Mouse (Mus musculus): ENCODE results near the gene Aldh3a1.
"Not testable (repeated sequence)": the region's sequence is repeated elsewhere in the genome, so short reads cannot be mapped to it uniquely, and the experiment has no call there.

The Aldh3a1 gene

DNA sequence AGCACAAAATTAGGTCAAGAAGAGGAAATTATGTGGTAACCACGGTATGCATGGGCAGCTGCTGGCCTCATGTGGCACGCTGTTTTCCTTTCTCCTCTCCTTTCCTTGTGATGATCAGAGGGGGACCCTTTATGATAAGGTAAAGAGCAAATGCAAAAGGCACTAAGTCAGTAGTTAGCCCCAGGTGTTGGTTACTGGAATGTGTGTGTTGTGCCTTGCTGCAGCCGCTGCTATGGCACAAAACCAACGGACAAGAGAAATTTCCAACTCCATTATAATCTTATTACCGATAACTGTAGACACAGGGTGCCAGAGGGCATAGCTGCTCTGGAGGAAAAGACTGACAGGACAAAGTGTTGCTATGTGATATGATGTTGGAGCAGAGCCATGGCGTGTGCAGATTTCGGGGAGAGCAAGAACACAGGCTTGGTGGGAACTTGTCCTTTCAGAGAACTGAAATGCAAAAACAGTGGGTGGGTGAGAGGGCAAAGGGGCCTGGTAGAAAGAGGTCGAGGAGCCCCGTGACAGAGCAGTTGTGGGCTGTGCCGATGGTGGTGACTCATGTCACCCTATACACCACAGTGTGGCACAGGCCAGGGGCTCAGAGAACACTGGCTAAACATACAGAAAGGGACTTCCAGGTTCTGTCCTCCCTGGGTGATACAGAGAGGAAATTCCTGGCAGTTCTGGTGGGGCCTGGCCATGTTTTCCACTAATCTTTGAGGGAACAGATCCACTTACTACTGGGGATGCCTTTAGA is at the start of gene Aldh3a1:
TSS of gene Aldh3a1 (plus strand) at position 51 of the 760 bp plus-strand sequence.
- DNase-seq: no peak

DNA sequence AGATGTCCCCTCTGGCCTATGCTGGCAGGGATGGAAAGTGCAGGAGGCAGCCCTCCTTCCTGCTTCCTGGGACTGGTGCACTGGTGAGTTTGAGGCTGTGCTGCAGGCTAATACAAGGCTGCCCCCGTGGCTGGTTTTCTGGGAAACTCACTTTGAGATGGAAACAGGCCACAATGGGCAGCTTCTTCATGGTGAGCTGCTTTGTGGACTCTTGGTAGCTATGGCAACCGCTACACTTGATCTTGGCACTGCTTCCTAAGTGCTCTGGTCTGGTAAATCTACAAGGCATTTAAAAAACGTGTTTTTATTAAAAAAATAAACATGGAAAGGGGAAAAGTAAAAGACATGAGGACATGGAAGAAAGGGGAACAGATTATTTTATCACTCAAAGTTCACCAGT is 49.2 kb upstream of the Aldh3a1 start:
- no peak for DNase-seq

DNA sequence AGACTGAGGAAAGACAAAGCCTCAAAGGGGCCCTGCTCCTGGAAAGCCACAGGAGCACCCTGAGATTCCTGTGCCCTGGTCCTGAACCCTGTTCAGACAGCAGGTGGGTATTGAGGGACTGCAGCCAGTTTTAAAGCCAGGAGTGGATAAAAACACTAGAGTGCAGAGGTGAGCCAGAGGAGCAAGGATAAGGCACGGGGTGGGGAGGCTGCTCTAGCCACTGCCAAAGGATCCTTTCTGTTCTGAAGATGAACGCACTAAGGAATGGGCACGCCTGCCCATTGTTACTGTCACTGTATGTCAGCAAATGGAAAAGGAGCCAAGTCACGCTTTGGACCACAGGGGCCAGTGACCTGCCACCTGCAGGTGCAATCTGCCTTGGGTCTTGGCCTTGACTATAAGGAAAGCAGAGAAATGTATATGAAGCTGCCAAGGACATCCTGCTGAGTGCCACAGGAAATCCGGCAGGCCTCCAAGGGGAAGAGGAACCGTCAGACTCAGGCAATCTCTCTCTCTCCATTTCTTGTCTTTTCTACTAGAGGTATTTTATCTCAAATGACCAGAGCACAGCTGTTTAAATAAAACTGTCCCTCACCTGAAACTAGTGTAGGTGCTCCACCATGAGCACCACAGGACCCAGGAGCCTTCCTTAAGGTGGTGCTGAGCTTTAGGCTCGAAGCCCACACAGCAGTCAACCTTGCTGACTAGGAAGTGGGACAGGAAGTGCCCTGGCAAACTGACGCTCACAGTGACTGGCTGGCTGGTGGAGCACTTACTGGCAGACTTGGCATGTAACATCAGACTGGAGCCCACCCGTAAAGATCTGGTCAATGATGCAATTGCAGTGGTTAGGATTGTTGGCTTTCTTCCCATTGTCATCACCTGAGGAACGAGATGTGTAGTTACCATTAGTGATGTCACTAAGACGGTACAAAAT is 47.3 kb upstream of the Aldh3a1 start:
- no peak for DNase-seq

DNA sequence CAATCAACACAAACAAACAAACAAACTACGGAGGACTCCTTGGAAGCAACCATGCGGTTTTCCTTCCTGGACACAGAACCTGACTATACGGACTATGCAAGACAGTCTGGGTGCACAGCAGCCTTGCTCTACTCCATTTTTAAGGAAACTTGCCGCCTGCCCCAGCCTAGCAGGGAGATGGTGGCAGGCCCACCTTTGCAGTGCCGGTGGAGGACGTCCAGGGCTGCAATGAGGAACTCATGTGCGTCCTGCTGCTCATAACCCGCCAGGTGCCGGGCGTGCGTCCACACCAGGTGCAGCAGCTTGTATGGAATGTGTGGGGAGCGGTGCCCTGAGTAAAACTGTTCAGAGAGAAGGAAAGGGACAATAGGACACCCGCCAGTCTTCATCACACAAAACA is 46.2 kb upstream of the Aldh3a1 start:
- no peak for DNase-seq

DNA sequence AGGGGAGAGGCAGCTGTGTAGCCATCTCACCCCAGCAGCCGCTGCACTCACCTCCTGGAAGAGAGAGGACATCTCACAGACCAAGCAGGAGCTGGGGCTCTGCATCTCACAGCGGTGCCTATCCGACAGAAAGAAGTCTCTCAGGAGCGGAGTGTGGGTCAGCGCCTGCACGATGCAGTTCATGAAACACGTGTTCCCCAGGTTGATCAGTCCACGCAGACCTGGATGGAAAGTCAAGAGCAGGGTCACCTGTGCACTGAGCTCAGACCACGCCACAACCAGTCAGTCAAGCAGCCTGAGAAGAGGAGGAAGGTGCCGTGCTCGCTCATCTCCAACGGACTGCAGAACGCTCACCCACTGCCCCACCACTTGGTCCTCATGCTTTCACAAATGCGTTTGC is 44.6 kb upstream of the Aldh3a1 start:
- DNase-seq: no peak

DNA sequence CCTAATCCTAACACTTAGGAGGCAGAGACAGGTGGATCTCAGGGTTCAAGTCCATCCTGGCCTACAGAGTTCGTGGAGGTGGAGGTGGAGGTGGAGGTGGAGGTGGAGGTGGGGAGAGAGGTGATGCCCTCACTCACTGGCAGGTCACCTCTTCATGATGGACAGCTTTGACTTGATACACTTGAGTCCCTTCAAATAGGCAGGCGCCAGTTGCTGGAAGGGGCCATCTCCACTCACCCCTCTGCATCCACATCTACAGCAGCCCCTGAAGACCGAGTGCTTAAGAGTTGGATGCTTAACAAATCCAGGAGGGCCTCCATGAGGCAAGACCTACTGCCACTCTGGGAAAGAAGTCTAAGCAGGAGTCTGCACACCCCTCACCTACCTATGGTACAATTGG is 44.0 kb upstream of the Aldh3a1 start:
- no peak for DNase-seq

DNA sequence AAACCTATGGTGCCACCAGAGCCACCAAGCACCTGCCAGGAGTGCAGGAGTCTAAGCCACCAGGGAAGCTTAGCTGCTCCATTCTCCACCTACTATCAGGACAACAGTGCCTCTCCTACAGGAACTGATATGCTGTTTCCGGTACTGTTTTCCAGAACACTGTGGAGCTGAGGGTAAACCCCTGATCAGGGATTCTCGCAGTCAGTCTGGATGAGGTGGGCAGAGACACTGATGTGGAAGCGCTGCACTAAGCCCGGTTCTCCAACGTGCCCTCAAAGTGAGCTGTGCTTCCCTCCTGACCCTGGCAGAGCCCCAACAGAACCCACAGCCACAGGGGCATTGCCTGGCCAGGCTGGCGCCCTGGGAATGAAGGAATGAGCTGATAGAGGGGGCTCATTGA is 43.0 kb upstream of the Aldh3a1 start:
- no peak for DNase-seq

DNA sequence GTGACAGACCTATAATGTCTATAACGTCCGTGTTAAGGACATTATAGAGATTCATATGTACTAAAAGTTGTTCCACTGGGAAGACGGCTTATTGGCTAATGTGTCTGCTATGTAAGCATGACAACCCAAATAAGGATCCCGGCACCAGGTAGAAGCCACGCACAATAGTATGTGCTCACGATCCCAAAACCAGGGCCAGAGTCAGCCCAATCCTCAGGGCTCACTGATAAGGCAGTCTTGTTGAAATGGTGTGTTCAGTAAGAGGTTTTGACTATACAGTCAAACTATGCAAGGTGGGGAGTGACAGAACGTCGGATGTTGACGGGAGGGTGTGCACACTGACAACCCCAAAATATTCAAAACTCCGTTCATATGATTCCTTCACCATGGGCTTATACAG is 42.5 kb upstream of the Aldh3a1 start:
- DNase-seq: no peak

DNA sequence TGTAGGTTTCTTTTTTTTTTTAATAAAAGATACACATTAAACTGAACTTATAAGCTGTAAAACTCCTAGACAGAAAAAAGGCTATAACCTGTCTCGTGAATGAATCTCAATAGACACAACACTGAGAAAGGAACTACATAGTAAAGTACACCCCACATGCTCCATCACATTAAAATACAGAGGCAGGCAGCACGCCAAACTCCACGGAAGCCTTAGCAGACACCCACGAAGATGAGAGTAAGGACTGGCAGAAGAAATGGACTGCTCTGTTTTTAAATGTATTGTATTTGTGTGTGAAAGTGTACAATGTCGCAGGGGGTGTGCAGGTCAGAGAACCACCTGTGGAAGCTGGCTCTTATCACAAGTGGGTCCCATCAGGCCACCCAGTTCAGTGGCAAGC is 37.2 kb upstream of the Aldh3a1 start:
- DNase-seq: no peak

DNA sequence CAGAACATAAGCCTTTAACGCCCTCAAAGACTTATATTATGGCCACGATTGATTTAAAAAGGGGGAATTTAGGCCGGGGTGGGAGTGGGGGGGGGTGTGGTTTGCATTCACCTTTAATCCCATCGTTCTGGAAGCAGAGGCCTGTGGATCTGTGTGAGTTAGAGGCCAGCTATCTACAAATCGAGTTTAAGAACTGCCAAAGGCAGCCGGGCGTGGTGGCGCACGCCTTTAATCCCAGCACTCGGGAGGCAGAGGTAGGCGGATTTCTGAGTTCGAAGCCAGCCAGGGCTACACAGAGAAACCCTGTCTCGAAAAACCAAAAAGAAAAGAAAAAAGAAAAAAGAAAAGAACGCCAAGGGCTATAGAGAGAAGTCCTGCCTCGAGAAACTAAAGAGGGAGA is 33.9 kb upstream of the Aldh3a1 start:
- not testable (repeated sequence) for DNase-seq

DNA sequence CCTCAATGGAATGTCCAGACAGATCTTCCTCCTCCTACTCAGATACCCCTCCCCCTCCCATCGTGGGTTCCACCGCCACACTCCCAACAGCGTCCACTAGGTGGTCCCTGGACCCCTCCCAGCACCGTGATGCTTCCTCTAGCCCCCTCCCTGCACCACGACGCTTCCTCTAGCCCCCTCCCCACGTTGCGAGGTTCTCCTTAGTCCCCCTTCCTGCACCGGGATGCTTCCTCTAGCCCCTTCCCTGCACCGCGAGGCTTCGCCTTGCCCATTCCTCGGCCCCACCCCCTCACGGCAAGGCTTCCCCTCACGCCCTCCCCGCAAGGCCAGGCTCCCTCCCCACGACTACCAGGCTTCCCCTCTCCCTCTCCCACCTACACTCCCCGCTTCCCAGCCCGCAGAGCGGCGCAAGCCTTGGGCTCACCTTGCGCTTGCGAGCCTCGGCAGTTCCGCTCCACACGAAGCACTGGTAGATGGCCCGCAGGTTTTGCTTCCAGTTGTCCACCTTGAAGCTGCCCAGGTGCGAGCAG is 33.0 kb upstream of the Aldh3a1 start:
- peak; percentile 54 to 65 for DNase-seq

DNA sequence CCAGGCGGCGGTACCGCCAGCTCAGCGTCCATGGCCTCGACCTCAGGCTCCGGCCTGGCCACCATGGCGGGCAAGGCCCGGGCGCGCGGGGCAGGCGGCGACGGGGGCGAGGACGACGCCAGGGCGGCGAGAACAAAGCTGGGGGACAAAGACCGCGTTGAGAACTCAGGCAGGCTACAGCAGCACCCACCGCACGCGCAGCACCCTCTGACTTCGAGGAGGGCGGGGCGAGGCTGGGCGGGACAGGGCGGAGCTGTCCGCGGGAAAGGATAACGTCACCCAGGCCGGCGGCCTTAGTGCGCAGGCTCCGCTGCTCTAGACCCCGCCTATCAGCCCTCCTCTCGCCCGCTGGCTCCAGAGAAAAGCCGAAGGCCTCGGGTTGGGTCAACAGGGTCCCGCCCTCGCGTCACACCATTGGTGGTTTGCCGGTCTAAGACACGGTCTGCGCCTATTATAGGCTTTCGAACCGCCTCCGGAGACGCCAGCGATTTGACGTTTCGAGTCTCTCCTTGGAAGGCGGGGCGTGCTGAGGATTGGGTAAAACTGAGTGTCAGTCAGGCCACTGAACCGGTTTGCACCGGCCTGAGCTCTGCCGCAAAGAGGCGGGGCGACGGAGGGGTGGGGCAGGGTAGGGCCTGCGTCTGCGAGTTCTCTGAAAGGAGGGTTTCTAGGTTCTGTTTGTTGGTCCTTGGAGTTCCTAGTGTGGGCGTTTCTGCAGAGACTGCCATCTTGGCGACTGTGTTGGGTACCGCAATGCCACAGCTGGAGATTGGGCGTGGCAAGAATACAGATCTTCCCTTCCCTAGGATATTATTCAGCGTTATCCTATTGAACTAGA is 32.3 kb upstream of the Aldh3a1 start, which contains the start of gene Usp22:
TSS of gene Usp22 (minus strand) at position 235 of the 838 bp plus-strand sequence.
- DNase-seq: peak; percentile 99

DNA sequence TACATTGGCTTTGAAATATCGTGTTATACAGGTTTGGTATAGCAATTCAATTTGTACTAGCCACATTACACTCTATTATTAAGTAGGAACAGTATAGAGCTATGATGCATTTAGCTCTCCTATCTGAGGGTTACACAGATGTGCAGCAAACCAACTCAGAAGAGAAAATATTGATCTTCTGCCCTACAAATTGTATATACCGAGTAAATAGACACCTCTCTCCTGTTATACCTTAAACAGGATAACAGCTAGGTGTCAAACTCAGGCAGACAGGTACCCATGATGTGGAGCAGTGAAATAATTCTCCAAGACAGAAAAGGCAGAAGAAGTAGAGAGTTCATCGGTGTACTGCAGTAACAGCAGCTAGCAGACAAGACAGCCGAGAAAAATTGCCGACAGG is 31.6 kb upstream of the Aldh3a1 start:
- no peak for DNase-seq

DNA sequence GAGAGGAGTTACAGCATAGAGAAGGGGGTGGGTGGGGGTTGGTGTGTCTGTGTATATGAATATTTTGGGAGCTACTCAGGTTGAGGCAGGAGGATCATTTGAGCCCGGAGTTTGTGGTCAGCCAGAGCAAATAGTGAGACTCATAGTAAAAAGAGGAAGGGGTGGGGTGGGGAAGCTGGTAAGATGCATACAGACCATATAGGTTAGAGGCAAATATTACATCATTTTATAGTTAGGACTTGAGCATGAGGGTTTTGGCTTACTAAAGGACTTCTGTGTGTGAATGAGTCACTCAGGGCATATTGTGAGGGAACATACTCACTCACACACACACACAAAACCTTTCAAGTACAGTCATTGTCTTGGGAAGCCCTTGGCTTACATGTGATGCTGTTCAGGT is 31.0 kb upstream of the Aldh3a1 start:
- no peak for DNase-seq

DNA sequence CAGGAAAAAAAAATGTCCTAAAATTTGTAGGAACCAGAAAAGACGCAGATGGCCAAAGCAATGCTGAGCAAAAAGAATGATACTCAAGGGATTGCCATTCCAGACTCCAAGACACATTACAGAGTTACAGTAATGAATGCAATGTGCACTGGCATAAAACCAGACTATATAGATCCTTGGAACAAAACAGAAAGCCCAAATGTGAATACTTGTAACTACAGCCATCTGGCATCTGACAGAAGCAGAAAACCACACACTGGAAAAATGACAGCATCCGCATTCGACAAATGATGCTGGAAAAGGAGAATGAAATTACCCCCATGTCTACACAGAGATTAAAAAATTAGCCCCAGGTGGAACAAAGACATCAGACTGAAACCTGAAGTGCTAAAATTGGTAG is 27.0 kb upstream of the Aldh3a1 start:
- DNase-seq: no peak

DNA sequence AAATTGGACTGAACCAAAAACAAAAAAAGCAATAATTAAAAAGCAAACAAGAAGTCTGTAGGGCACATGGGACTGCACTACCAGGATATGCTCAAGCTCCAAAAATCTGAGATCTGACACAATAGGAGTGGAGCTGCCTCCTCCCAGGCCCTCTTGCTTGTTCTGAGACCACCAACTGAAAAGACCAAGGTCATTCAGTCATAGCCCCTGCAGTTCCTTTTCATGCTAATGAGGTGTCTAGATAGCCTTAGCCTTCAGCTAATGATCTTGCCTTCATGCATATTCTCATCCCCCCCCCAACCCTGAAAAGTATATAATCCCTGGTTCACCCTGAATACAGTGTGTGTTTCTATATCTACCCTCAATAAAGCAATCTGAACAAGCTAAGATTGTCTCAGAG is 25.7 kb upstream of the Aldh3a1 start:
- DNase-seq: no peak

DNA sequence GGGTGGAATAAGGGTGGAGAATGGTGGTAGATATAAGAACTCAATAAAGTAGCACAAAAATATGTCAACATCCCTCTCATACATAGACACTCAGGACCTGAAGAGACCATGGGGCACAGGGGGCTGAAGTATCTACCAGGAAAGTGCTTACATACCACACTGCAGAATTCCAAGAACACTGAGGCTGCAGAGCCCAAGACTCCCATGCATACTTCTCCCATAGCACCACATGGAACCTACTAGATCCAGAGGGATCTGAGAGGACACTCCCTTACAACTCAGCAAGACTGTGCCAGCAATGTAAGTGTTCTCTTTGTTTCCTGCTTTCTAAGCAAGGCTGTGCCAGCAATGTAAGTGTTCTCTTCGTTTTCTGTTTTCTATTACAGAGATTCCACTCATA is 23.5 kb upstream of the Aldh3a1 start:
- no peak for DNase-seq

DNA sequence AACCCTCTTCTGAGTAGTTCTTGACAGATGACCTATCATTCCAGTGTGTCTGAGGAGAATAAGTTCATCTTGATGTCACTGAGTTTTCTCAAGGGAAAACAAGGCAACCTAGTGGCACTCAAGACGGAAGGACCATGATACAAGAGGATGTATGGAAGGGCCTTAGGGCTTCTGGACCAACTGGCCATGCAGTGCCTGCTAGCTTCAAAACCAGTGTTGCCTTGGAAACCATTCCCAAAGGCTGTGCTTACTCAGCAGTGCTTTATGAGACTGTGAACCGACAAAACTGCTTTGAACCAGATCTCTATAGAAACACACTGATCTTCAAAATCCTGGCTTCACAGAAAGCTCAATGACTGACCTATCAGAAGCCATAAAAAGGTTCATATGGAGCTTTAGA is 16.6 kb upstream of the Aldh3a1 start:
- DNase-seq: no peak

DNA sequence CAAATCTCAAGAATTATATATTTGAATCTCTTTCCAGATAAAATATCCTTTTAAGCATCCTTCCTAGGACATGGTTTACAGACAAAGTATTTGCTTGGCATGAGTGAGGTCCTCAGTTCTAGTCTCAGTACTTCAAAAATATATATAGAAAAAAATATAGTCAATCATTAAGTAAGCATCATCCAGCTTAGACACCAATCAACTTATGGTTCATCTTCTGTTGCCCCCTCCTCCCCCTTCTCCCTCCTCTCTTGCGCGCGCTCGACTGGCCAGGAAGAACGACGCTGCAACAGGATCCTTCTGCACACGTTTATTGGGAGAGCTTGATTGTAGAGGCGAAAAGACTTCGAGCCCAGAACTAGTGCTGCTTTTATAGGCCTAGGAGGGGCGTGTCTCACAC is 15.2 kb upstream of the Aldh3a1 start:
- not testable (repeated sequence) for DNase-seq

DNA sequence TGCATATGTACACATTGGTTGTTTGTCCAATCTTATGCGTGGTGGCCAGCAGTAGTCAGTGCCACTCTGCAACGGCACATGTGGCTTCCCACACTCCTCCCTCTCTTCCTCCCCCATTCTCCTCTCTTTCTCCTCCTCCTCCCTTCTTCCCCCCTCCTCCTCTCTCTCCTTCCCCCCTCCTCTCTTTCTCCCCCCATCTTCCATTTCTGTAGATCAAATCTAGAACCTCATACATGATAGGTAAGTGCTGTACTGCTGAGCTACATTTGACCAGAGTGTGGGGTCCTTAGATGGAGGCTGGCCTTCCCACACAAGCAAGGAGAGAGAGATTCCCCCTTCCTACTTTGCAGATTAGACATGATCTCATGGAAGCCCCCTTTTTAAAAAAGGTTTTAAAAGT is 14.6 kb upstream of the Aldh3a1 start:
- no peak for DNase-seq

DNA sequence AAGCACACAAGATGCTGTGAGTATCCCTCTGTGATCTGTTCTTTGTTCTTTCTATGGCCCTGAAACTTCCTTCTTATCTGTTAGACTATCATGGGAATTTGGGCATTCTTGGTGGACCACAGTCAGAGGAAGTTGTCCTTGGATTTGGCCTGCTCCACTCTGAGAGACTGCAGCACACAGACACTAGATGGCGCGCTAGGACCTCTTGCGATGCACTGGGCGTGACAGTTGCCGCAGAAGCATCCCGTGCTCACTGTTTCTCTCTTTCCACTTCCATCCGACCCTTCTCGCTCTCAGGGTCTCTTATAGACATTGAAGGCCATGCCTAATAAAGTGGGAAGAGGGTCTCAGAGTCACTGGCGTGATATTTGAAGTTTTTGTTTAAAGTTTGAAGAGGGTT is 13.9 kb upstream of the Aldh3a1 start:
- peak; percentile 78 to 79 for DNase-seq

DNA sequence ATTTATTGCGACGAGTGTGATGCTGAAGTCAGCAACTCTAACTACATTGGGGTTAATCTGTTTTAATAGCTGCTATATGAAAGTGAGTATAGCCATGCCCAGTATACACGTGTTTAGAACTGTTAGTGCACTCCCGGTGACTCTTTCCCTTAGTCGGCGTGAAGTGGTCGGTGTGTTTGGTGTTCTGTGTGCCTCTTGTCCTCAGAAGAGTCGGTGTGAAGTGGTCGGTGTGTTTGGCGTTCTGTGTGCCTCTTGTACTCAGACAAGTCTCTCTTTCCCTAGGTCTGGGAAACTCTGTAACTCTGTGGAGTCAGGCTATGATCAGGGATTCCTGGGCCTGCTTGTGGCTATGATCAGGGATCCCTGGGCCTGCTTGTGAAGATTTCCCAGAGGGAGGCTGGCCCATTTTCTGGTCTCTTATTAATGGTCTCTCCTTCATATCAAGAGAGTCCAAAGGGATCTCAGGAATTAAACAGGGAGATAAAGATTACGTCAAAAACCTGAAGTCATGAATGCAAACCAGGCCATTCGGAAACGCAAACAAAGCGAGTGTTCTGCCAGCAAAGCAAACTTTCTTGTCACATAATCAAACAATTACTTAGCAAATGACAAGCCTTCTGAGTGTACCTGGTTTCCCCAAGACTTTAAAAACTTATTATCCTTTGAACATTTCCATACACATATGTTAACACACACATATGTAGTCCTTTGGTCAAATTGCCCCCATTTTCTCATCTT is 10.6 kb upstream of the Aldh3a1 start:
- no peak for DNase-seq

All from B cell, adult 2 months (primary cell).